Mouse (Mus musculus) macrophage (primary cell): ENCODE results near the gene Zfp595. TPM values are rescaled to one million over a fixed set of nuclear protein-coding genes. Genes with fewer than 3 reads are reported as not detected.
"Not testable (repeated sequence)": the region's sequence is repeated elsewhere in the genome, so short reads cannot be mapped to it uniquely, and the experiment has no call there.

Experiments used
- H3K27ac ChIP-seq: fragments of 350-480 bp; formaldehyde crosslinking; 2 replicates; pipeline ENCODE4 v1.9.0; 2021
- H3K36me3 ChIP-seq: fragments of 350-480 bp; formaldehyde crosslinking; 2 replicates; pipeline ENCODE4 v1.9.0; 2021; ENCODE audit errors: inconsistent target
- H3K4me3 ChIP-seq: fragments of 350-480 bp; formaldehyde crosslinking; 2 replicates; pipeline ENCODE4 v1.9.0; 2021; ENCODE audit errors: inconsistent target
- H3K79me2 ChIP-seq: fragments of 350-480 bp; formaldehyde crosslinking; 2 replicates; pipeline ENCODE4 v1.9.0; 2021; ENCODE audit errors: inconsistent target
- WGBS: methylation state at CpG from one replicate; pipeline ENCODE4 v1.1.7; 2026; ENCODE audit warnings: inconsistent platforms; ENCODE audit not compliant: missing documents; 5-methylcytosine and 5-hydroxymethylcytosine counted together
- polyA plus RNA-seq: library from polyadenylated mRNA; stranded (reverse); fragments of 250-400 nt; gene quantifications from 3 replicates; pipeline ENCODE4 v1.2.4, GENCODE M21; 2018; ENCODE audit warnings: inconsistent platforms
- total RNA-seq, 78 experiments: library from RNA; depleted of rRNA; stranded (reverse); fragments of 250-400 nt; gene quantifications; 1 replicate in 9 of 78; 2 replicates in 24 of 78; 3 replicates in 43 of 78; 4 replicates in 2 of 78; pipeline ENCODE4 v1.2.4; 2018; ENCODE audit warnings: inconsistent platforms in 56 of 78

Zfp595 gene
- 10 to 100 TPM in 17 of 26 experiments, 1 to 10 TPM in 9; 2.5 to 24.7 (median 13.9) TPM for total RNA-seq (2018; cell fraction: chromatin; rRNA removed)
- total RNA-seq (2018; cell fraction: cytosol; rRNA removed): 1 to 10 TPM in 23 of 26 experiments, under 1 TPM in 3; 0.70 to 4.4 (median 2.7) TPM
- 10 to 100 TPM in 11 of 26 experiments, 1 to 10 TPM in 15; 2.5 to 28.1 (median 9.4) TPM for total RNA-seq (2018; cell fraction: nucleus; rRNA removed)
- 2.8 to 5.1 TPM (median 3.8 TPM) in 3 replicates for polyA plus RNA-seq

- WGBS: 12% methylated on average over 17 of the region's 17 CpGs
- Histone ChIP-seq H3K27ac (peak within 1 kb of the TSS; percentile 42), H3K36me3 (no peaks in the 10 kb centered on the region), H3K79me2 (peaks cover 11% of the 10 kb centered on the region; the same call in 1 of the 2 replicates), H3K4me3 (peak within 1 kb of the TSS; percentile 56)
These were observed at the start of gene Zfp595 for GRCm38 (mm10) chr13:67332019-67332724. Gene Zfp595, minus strand, starts transcription at chr13:67332570.

GRCm38 (mm10) chr13:67376255-67376654, 43.9 kb upstream of the Zfp595 start:
- not testable (repeated sequence) for H3K27ac ChIP-seq, H3K4me3 ChIP-seq, H3K36me3 ChIP-seq
- peaks cover 11% of the 10 kb centered on the region; the same call in 1 of the 2 replicates for H3K79me2 ChIP-seq
- WGBS: 51% methylated on average over 3 of the region's 3 CpGs

- 3% methylated on average over 13 of the region's 15 CpGs for WGBS
- peaks cover 11% of the 10 kb centered on the region; the same call in 1 of the 2 replicates for H3K79me2 ChIP-seq
- H3K27ac ChIP-seq: peak within 1 kb of the TSS; percentile 58
- H3K36me3 ChIP-seq: not testable (repeated sequence)
- peak within 1 kb of the TSS; percentile 64 for H3K4me3 ChIP-seq
These were observed 42.9 kb upstream of the Zfp595 start, which contains the start of the genes Gm28041 and Zfp456 for GRCm38 (mm10) chr13:67375050-67375911. Gene Gm28041, minus strand, starts transcription at chr13:67375733. Gene Zfp456, minus strand, starts transcription at chr13:67375810.

- Histone ChIP-seq H3K36me3 (no peaks in the 10 kb centered on the region), H3K27ac (peak within 1 kb of the TSS; percentile 91), H3K79me2 (peaks cover 45% of the 10 kb centered on the region), H3K4me3 (peak within 1 kb of the TSS; percentile 95)
- 1% methylated on average over 15 of the region's 15 CpGs for WGBS
These were observed 27.9 kb upstream of the Zfp595 start, which contains the start of the genes Gm28044 and Zfp953 for GRCm38 (mm10) chr13:67360131-67360744. Gene Gm28044, minus strand, starts transcription at chr13:67360536. Gene Zfp953, minus strand, starts transcription at chr13:67360605.

GRCm38 (mm10) chr13:67351854-67352253, 19.5 kb upstream of the Zfp595 start:
- Histone ChIP-seq H3K36me3 (peaks cover 9% of the 10 kb centered on the region; the same call in 1 of the 2 replicates), H3K27ac (no peak overlapping the region), H3K79me2 (peaks cover 65% of the 10 kb centered on the region), H3K4me3 (no peak overlapping the region)

GRCm38 (mm10) chr13:67343422-67343821, 11.1 kb upstream of the Zfp595 start:
- no peak overlapping the region for H3K27ac ChIP-seq
- H3K4me3 ChIP-seq: no peak overlapping the region
- 30% methylated on average over 2 of the region's 2 CpGs for WGBS
- H3K36me3 ChIP-seq: peaks cover 49% of the 10 kb centered on the region
- peaks cover 5% of the 10 kb centered on the region; the same call in 1 of the 2 replicates for H3K79me2 ChIP-seq

GRCm38 (mm10) chr13:67332877-67333276, 507 bp upstream of the Zfp595 start:
- H3K79me2 ChIP-seq: peaks cover 11% of the 10 kb centered on the region; the same call in 1 of the 2 replicates
- whole genome bisulfite sequencing: 67% methylated on average over 1 of the region's 1 CpGs
- no peaks in the 10 kb centered on the region for H3K36me3 ChIP-seq
- peak overlapping the region; percentile 56 for H3K4me3 ChIP-seq
- peak overlapping the region; percentile 42; the same call in 1 of the 2 replicates for H3K27ac ChIP-seq

- no peaks in the 10 kb centered on the region for H3K36me3 ChIP-seq
- peak overlapping the region; percentile 93 for H3K4me3 ChIP-seq
- no peak overlapping the region for H3K27ac ChIP-seq
- WGBS: 8% methylated on average over 5 of the region's 5 CpGs
- H3K79me2 ChIP-seq: no peaks in the 10 kb centered on the region
These were observed 25.7 kb downstream of the Zfp595 start for GRCm38 (mm10) chr13:67306718-67307117.

GRCm38 (mm10) chr13:67305822-67306672, 26.3 kb downstream of the Zfp595 start, which contains the start of gene Zfp457:
Gene Zfp457, minus strand, starts transcription at chr13:67306485.
- 8% methylated on average over 16 of the region's 16 CpGs for WGBS
- no peaks in the 10 kb centered on the region for H3K79me2 ChIP-seq
- peak within 1 kb of the TSS; percentile 58 for H3K27ac ChIP-seq
- H3K36me3 ChIP-seq: no peaks in the 10 kb centered on the region
- peak within 1 kb of the TSS; percentile 93 for H3K4me3 ChIP-seq

GRCm38 (mm10) chr13:67278314-67278713, 54.1 kb downstream of the Zfp595 start, which contains the start of gene Zfp458:
Gene Zfp458, minus strand, starts transcription at chr13:67278466.
- WGBS: 59% methylated on average over 7 of the region's 7 CpGs
- Histone ChIP-seq H3K4me3 (no peak within 1 kb of the TSS), H3K79me2 (no peaks in the 10 kb centered on the region), H3K27ac (no peak within 1 kb of the TSS), H3K36me3 (no peaks in the 10 kb centered on the region)

- H3K36me3 ChIP-seq: not testable (repeated sequence)
- WGBS: 37% methylated on average over 6 of the region's 9 CpGs
- Histone ChIP-seq H3K4me3 (peak overlapping the region; percentile 81), H3K79me2 (peaks cover 24% of the 10 kb centered on the region; the same call in 1 of the 2 replicates), H3K27ac (peak overlapping the region; percentile 65; the same call in 1 of the 2 replicates)
These were observed 62.8 kb downstream of the Zfp595 start for GRCm38 (mm10) chr13:67269383-67270065.

- Histone ChIP-seq H3K27ac (peak overlapping the region; percentile 65), H3K36me3 (no peaks in the 10 kb centered on the region), H3K79me2 (peaks cover 24% of the 10 kb centered on the region; the same call in 1 of the 2 replicates), H3K4me3 (peak overlapping the region; percentile 81)
- WGBS: 10% methylated on average over 18 of the region's 18 CpGs
These were observed 63.6 kb downstream of the Zfp595 start for GRCm38 (mm10) chr13:67268568-67269369.
